Mouse (Mus musculus): Measurements from ENCODE around the gene Enc1. TPM values are rescaled to one million over a fixed set of nuclear protein-coding genes. Genes with fewer than 3 reads are reported as not detected.

Gene Enc1
- polyA plus RNA-seq, 1 experiment from 2014 or later, result 1.7 TPM

DNA sequence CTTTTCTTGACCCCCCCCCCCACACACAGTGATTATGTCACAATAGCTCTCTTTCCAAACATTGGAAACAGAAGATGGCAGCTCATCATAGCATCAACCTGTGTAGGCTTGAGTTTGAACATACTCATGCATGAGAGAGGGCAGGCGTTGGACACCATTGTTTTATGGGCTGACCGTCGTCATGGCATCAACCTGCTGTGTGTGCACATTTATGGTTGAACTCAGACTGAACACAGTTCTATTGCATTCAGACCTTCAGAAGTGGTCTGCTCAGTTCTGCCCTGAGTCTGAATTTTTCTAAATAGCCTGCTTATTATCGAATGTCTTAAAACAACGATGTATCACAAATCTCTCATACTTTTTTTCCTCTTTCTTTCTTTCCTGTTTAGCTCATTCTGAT is 9.2 kb downstream of the Enc1 start:
- Histone ChIP-seq H3K9me3 (ENCODE audit: low read length) (no peaks in the 10 kb centered on the region), H3K4me1 (ENCODE audit: insufficient read depth) (peaks cover 12% of the 10 kb centered on the region), H3K4me2 (ENCODE audit: low read depth, low read length) (no peak overlapping the region), H3K36me3 (replicated peaks; ENCODE audit: insufficient read depth, low read length) (peaks cover 29% of the 10 kb centered on the region), H3K4me3 (ENCODE audit: low read depth, low read length) (no peak overlapping the region), H3K27me3 (ENCODE audit: insufficient read depth, low read length) (no peaks in the 10 kb centered on the region), H3K27ac (ENCODE audit: low read depth) (no peak overlapping the region), H3K9ac (replicated peaks) (no peak overlapping the region)
- 86% methylated on average over 5 of the region's 5 CpGs for WGBS (ENCODE audit: insufficient replicate concordance)
- ATAC-seq (no peak), DNase-seq (no peak)
- TF ChIP-seq EP300 (IDR thresholded peaks at IDR 0.05; ENCODE audit: low read depth) (no peak), CTCF (IDR thresholded peaks at IDR 0.05; ENCODE audit: low read depth) (no peak)

- Histone ChIP-seq H3K27ac (ENCODE audit: low read depth) (peak overlapping the region; percentile 59), H3K9ac (replicated peaks) (no peak overlapping the region), H3K4me3 (ENCODE audit: low read depth, low read length) (no peak overlapping the region), H3K9me3 (ENCODE audit: low read length) (no peaks in the 10 kb centered on the region), H3K4me1 (ENCODE audit: insufficient read depth) (peaks cover 12% of the 10 kb centered on the region), H3K27me3 (ENCODE audit: insufficient read depth, low read length) (no peaks in the 10 kb centered on the region), H3K36me3 (replicated peaks; ENCODE audit: insufficient read depth, low read length) (peaks cover 23% of the 10 kb centered on the region), H3K4me2 (ENCODE audit: low read depth, low read length) (no peak overlapping the region)
- DNase-seq (no peak), ATAC-seq (no peak)
- WGBS (ENCODE audit: insufficient replicate concordance), result 85% methylated on average over 20 of the region's 20 CpGs
- no peak for TF ChIP-seq CTCF (IDR thresholded peaks at IDR 0.05; ENCODE audit: low read depth)
- TF ChIP-seq EP300 (IDR thresholded peaks at IDR 0.05; ENCODE audit: low read depth), result no peak
These were observed 9.9 kb downstream of the Enc1 start for GRCm38 (mm10) chr13:97250551-97251380.

DNA sequence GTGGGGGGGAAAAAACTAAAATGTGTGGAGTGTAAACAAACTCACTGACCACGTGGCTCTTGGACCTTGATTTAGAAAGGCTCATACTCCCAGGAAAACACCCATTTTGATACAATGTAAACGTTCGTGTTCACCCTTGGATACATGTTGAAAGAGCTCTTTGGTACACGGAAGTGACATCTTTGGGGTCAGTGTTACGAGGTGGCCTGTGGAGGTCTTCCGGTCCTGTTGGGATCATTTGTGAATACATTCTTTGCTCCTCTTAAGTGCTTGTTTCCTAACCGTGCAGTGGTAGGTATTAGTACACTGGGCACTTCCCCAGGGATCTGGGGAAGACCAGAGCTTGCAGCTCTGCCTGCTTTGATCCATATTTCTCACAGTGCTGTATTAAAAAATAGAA is 10.8 kb downstream of the Enc1 start:
- Histone ChIP-seq H3K4me1 (ENCODE audit: insufficient read depth) (peaks cover 12% of the 10 kb centered on the region), H3K36me3 (replicated peaks; ENCODE audit: insufficient read depth, low read length) (peaks cover 14% of the 10 kb centered on the region), H3K4me3 (ENCODE audit: low read depth, low read length) (no peak overlapping the region), H3K9me3 (ENCODE audit: low read length) (no peaks in the 10 kb centered on the region), H3K27ac (ENCODE audit: low read depth) (peak overlapping the region; percentile 59), H3K9ac (replicated peaks) (no peak overlapping the region), H3K4me2 (ENCODE audit: low read depth, low read length) (no peak overlapping the region), H3K27me3 (ENCODE audit: insufficient read depth, low read length) (no peaks in the 10 kb centered on the region)
- TF ChIP-seq EP300 (IDR thresholded peaks at IDR 0.05; ENCODE audit: low read depth) (peak; percentile 41), CTCF (IDR thresholded peaks at IDR 0.05; ENCODE audit: low read depth) (no peak)
- WGBS (ENCODE audit: insufficient replicate concordance), result 51% methylated on average over 7 of the region's 7 CpGs
- peak; percentile 91 for ATAC-seq
- DNase-seq, result no peak

DNA sequence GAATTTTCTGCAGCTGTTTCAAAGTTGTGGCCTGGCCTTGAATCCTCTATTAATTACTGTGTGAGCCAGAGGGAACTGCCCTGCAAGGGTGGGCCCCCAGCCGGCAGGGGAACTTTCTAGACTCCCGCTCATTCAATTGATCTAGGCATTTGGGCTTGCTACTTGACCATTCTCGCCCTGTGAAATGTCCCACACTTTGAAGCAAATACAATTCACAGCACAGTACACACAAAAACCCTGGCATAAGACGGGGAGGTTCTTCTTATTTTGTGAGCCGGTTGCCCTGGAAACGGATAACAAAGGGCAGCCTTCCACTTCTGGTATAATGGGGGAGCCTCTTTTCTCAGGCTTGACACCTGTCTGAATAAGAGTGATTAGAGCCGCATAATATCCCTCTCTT is 11.6 kb downstream of the Enc1 start:
- WGBS (ENCODE audit: insufficient replicate concordance), result 80% methylated on average over 7 of the region's 7 CpGs
- Histone ChIP-seq H3K9ac (replicated peaks) (no peak overlapping the region), H3K4me1 (ENCODE audit: insufficient read depth) (peaks cover 12% of the 10 kb centered on the region), H3K36me3 (replicated peaks; ENCODE audit: insufficient read depth, low read length) (peaks cover 12% of the 10 kb centered on the region), H3K9me3 (ENCODE audit: low read length) (no peaks in the 10 kb centered on the region), H3K4me2 (ENCODE audit: low read depth, low read length) (no peak overlapping the region), H3K27me3 (ENCODE audit: insufficient read depth, low read length) (no peaks in the 10 kb centered on the region), H3K27ac (ENCODE audit: low read depth) (peak overlapping the region; percentile 59; the same call in 1 of the 2 replicates), H3K4me3 (ENCODE audit: low read depth, low read length) (no peak overlapping the region)
- DNase-seq (no peak), ATAC-seq (no peak)
- no peak for TF ChIP-seq CTCF (IDR thresholded peaks at IDR 0.05; ENCODE audit: low read depth)
- TF ChIP-seq EP300 (IDR thresholded peaks at IDR 0.05; ENCODE audit: low read depth), result no peak

DNA sequence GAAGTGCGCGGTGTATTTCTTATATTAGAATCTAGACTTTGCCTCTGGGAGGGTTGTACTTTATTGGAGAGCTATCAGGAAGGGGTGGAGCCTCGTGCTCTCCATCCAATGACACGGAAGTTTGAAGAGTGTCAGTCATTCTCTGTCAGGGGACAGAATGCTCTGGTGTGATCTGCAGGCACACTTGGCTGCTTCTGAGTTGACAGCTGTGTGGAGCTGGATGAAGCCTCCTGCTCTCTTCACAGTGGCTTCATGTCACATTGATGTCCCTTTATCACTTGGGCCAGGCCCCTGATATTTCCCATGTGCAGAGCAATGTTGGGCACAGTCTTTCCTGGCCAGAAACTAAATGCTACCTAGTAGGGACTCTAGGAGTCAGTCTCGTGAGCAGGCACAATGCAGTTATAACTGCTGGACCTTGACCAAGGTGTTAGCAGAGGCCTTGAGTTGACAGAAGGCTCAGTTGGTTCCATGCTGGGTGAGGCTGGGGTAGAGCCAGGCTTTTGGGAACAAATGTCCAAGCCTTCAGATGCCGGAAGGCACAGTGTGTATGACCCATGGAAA is 12.6 kb downstream of the Enc1 start:
- H3K27me3 ChIP-seq (ENCODE audit: insufficient read depth, low read length), result no peaks in the 10 kb centered on the region
- no peak overlapping the region for H3K4me3 ChIP-seq (ENCODE audit: low read depth, low read length)
- ATAC-seq (peak; percentile 31), DNase-seq (no peak)
- TF ChIP-seq CTCF (IDR thresholded peaks at IDR 0.05; ENCODE audit: low read depth), result no peak
- TF ChIP-seq EP300 (IDR thresholded peaks at IDR 0.05; ENCODE audit: low read depth), result no peak
- peaks cover 6% of the 10 kb centered on the region; the same call in 1 of the 2 replicates for H3K4me1 ChIP-seq (ENCODE audit: insufficient read depth)
- H3K9me3 ChIP-seq (ENCODE audit: low read length), result no peaks in the 10 kb centered on the region
- H3K9ac ChIP-seq (replicated peaks), result no peak overlapping the region
- no peak overlapping the region for H3K4me2 ChIP-seq (ENCODE audit: low read depth, low read length)
- 60% methylated on average over 6 of the region's 6 CpGs for WGBS (ENCODE audit: insufficient replicate concordance)
- H3K36me3 ChIP-seq (replicated peaks; ENCODE audit: insufficient read depth, low read length), result peaks cover 9% of the 10 kb centered on the region
- no peak overlapping the region for H3K27ac ChIP-seq (ENCODE audit: low read depth)

- H3K27me3 ChIP-seq (ENCODE audit: insufficient read depth, low read length), result no peaks in the 10 kb centered on the region
- H3K36me3 ChIP-seq (replicated peaks; ENCODE audit: insufficient read depth, low read length), result peaks cover 9% of the 10 kb centered on the region
- ATAC-seq, result no peak
- H3K4me3 ChIP-seq (ENCODE audit: low read depth, low read length), result no peak overlapping the region
- H3K9me3 ChIP-seq (ENCODE audit: low read length), result no peaks in the 10 kb centered on the region
- no peak overlapping the region for H3K27ac ChIP-seq (ENCODE audit: low read depth)
- no peak for TF ChIP-seq EP300 (IDR thresholded peaks at IDR 0.05; ENCODE audit: low read depth)
- no peak for TF ChIP-seq CTCF (IDR thresholded peaks at IDR 0.05; ENCODE audit: low read depth)
- no peak for DNase-seq
- H3K4me2 ChIP-seq (ENCODE audit: low read depth, low read length), result no peak overlapping the region
- peaks cover 6% of the 10 kb centered on the region; the same call in 1 of the 2 replicates for H3K4me1 ChIP-seq (ENCODE audit: insufficient read depth)
- H3K9ac ChIP-seq (replicated peaks), result no peak overlapping the region
- WGBS (ENCODE audit: insufficient replicate concordance), result 83% methylated on average over 5 of the region's 5 CpGs
These were observed 13.1 kb downstream of the Enc1 start for GRCm38 (mm10) chr13:97253994-97254393.

Data from liver, postnatal 0 days (tissue).